In genomic region chr7:45870282-45871058, GRCm38 (mm10) we compare ENCODE assay signal across 9 mouse cellular contexts. TPM values are rescaled to one million over a fixed set of nuclear protein-coding genes. Genes with fewer than 3 reads are reported as not detected.
DNase-seq lines count a peak whose midpoint lies in the region; ATAC-seq lines count a peak whose summit lies in the region.
"Had no signal": no experiment of that assay in that cellular context is flagged by ENCODE, and none has a peak within 500 bp of the region (broad histone marks: within the 10 kb centered on the region; RNA-seq: fewer than 3 reads in every experiment).

No protein-coding gene starts in this region.

- peak overlapping the region; percentile 66 for H3K4me2 ChIP-seq in heart, embryonic 12.5 days
- peak overlapping the region; percentile 63 for H3K4me2 ChIP-seq in embryonic facial prominence, embryonic 15.5 days (replicated peaks)
- peak overlapping the region; percentile 55 for H3K4me2 ChIP-seq in limb, embryonic 11.5 days (ENCODE audit: low read depth, severe bottlenecking)

- WGBS in heart, embryonic 12.5 days, result 2% methylated on average over 30 of the region's 30 CpGs
- 2% methylated on average over 30 of the region's 30 CpGs for WGBS in embryonic facial prominence, embryonic 15.5 days
- 2% methylated on average over 29 of the region's 30 CpGs for WGBS in limb, embryonic 11.5 days

- H3K4me3 ChIP-seq in heart, embryonic 12.5 days, result peak overlapping the region; percentile 34
- peak overlapping the region; percentile 36 for H3K4me3 ChIP-seq in embryonic facial prominence, embryonic 15.5 days (replicated peaks)
- peak overlapping the region; percentile 21 for H3K4me3 ChIP-seq in limb, embryonic 11.5 days (ENCODE audit: low read depth, low read length)

- peak overlapping the region; percentile 60 for H3K9ac ChIP-seq in heart, embryonic 12.5 days
- peak overlapping the region; percentile 28 for H3K9ac ChIP-seq in embryonic facial prominence, embryonic 15.5 days
- H3K9ac ChIP-seq in limb, embryonic 11.5 days (ENCODE audit: low read length), result peak overlapping the region; percentile 27; the same call in 1 of the 2 replicates

- peaks cover 14% of the 10 kb centered on the region for H3K36me3 ChIP-seq in heart, embryonic 12.5 days
- H3K36me3 ChIP-seq in embryonic facial prominence, embryonic 15.5 days, result peaks cover 17% of the 10 kb centered on the region
- H3K36me3 ChIP-seq in limb, embryonic 11.5 days (ENCODE audit: control insufficient read depth, insufficient read depth, low read length), result peaks cover 3% of the 10 kb centered on the region

- peaks cover 53% of the 10 kb centered on the region for H3K27me3 ChIP-seq in heart, embryonic 12.5 days (replicated peaks)
- H3K27me3 ChIP-seq in embryonic facial prominence, embryonic 15.5 days, result peaks cover 28% of the 10 kb centered on the region
- H3K27me3 ChIP-seq in limb, embryonic 11.5 days (ENCODE audit: control insufficient read depth, insufficient read depth, low read length), result peaks cover 54% of the 10 kb centered on the region

- no peak for DNase-seq in heart, postnatal 10 days
- DNase-seq in CD4-positive, CD25-positive, alpha-beta regulatory T cell, adult 2 months (ENCODE audit: low read depth, low spot score), result peak; percentile 49
- DNase-seq in limb, embryonic 11.5 days (ENCODE audit: low spot score), result no peak
- DNase-seq in retina, postnatal 1 day, result peak; percentile 29
- DNase-seq in adrenal gland, adult 8-10 months, result no peak
- no peak for DNase-seq in gastrocnemius, postnatal 14 days

- ATAC-seq in heart, embryonic 12.5 days (ENCODE audit: insufficient number of reproducible peaks, low FRiP score), result no peak
- ATAC-seq in embryonic facial prominence, embryonic 15.5 days (ENCODE audit: insufficient number of reproducible peaks, low FRiP score, low TSS enrichment, low read depth), result no peak
- ATAC-seq in limb, embryonic 11.5 days (ENCODE audit: insufficient number of reproducible peaks, low FRiP score, low TSS enrichment, low read depth), result no peak

- H3K9me3 ChIP-seq in heart, embryonic 12.5 days (replicated peaks), result no peaks in the 10 kb centered on the region
- H3K9me3 ChIP-seq in embryonic facial prominence, embryonic 15.5 days (replicated peaks), result no peaks in the 10 kb centered on the region
- no peaks in the 10 kb centered on the region for H3K9me3 ChIP-seq in limb, embryonic 11.5 days (ENCODE audit: control insufficient read depth, low read length)

- intact Hi-C loops in heart, postnatal 10 days (cut with DNase I), result no loop called here
- intact Hi-C loops in gastrocnemius, postnatal 14 days (cut with DNase I; ENCODE audit: low total_unique reads), result loop anchor here (2.0 to 5.0 kb wide), 2 partner anchors 62 to 144 kb away; no protein-coding TSS in a partner anchor

- no peak overlapping the region for H3K27ac ChIP-seq in heart, embryonic 12.5 days (ENCODE audit: poor library complexity, severe bottlenecking)
- no peak overlapping the region for H3K27ac ChIP-seq in embryonic facial prominence, embryonic 15.5 days (replicated peaks)
- H3K27ac ChIP-seq in limb, embryonic 11.5 days (replicated peaks; ENCODE audit: low read depth, low read length), result no peak overlapping the region

- peaks cover 61% of the 10 kb centered on the region for H3K4me1 ChIP-seq in heart, embryonic 12.5 days (replicated peaks)
- H3K4me1 ChIP-seq in embryonic facial prominence, embryonic 15.5 days, result peaks cover 61% of the 10 kb centered on the region
- H3K4me1 ChIP-seq in limb, embryonic 11.5 days (ENCODE audit: control insufficient read depth, insufficient read depth, low read length), result peaks cover 31% of the 10 kb centered on the region

RNA-seq across cellular contexts. Expression of gene Kdelr1, which starts 2.1 kb away (rescaled TPM):
- polyA plus RNA-seq in heart, embryonic 12.5 days (2016; fragmentation: Nextera tagmentation; extraction: Ambion mirVana), result 53.4 and 55.5 TPM in 2 replicates
- total RNA-seq in heart, postnatal 10 days (2021), result 100 to 1,000 TPM; 121 to 128 TPM
- polyA plus RNA-seq in embryonic facial prominence, embryonic 15.5 days (2015; fragmentation: Nextera tagmentation; extraction: Ambion mirVana), result 83.7 and 98.4 TPM in 2 replicates
- 72.7 and 97.1 TPM in 2 replicates for polyA plus RNA-seq in limb, embryonic 11.5 days (2014; fragmentation: Nextera tagmentation; extraction: Ambion mirVana)
- total RNA-seq in adrenal gland, adult 8-10 months (2022), result 100 to 1,000 TPM; 127 to 158 (median 151) TPM
- total RNA-seq in gastrocnemius, postnatal 14 days (2021), result 10 to 100 TPM; 64.2 to 68.5 TPM

RNA-seq across cellular contexts. Expression of gene Grin2d, which starts 7.7 kb away (rescaled TPM):
- polyA plus RNA-seq in heart, embryonic 12.5 days (2016; fragmentation: Nextera tagmentation; extraction: Ambion mirVana), result 0.37 and 0.42 TPM in 2 replicates
- total RNA-seq in heart, postnatal 10 days (2021), result under 1 TPM; 0.55 to 0.77 TPM
- polyA plus RNA-seq in embryonic facial prominence, embryonic 15.5 days (2015; fragmentation: Nextera tagmentation; extraction: Ambion mirVana), result 0.67 and 0.79 TPM in 2 replicates
- polyA plus RNA-seq in limb, embryonic 11.5 days (2014; fragmentation: Nextera tagmentation; extraction: Ambion mirVana), result 0.07 TPM in 1 of 2 replicates, not detected in the other
- 1 to 10 TPM in 3 of 4 experiments, under 1 TPM in 1; 0.78 to 1.4 (median 1.2) TPM for total RNA-seq in adrenal gland, adult 8-10 months (2022)
- under 1 TPM; 0.44 to 0.64 TPM for total RNA-seq in gastrocnemius, postnatal 14 days (2021)

RNA-seq across cellular contexts. Expression of gene Syngr4, which starts 26.0 kb away (rescaled TPM):
- polyA plus RNA-seq in heart, embryonic 12.5 days (2016; fragmentation: Nextera tagmentation; extraction: Ambion mirVana), result 0.89 and 1.2 TPM in 2 replicates
- total RNA-seq in heart, postnatal 10 days (2021), result under 1 TPM in 1 of 2 experiments, not detected in 1; 0.37 TPM
- 0.40 and 0.77 TPM in 2 replicates for polyA plus RNA-seq in embryonic facial prominence, embryonic 15.5 days (2015; fragmentation: Nextera tagmentation; extraction: Ambion mirVana)
- 1.0 and 1.8 TPM in 2 replicates for polyA plus RNA-seq in limb, embryonic 11.5 days (2014; fragmentation: Nextera tagmentation; extraction: Ambion mirVana)
- under 1 TPM in 1 of 4 experiments, not detected in 3; 0.78 TPM for total RNA-seq in adrenal gland, adult 8-10 months (2022)
- total RNA-seq in gastrocnemius, postnatal 14 days (2021), result under 1 TPM in 1 of 2 experiments, not detected in 1; 0.24 TPM
- total RNA-seq: left cerebral cortex, adult 18-20 months had no signal

RNA-seq across cellular contexts. Expression of gene Tmem143, which starts 26.3 kb away (rescaled TPM):
- polyA plus RNA-seq in heart, embryonic 12.5 days (2016; fragmentation: Nextera tagmentation; extraction: Ambion mirVana), result 5.8 and 7.2 TPM in 2 replicates
- total RNA-seq in heart, postnatal 10 days (2021), result 10 to 100 TPM; 56.8 to 58.7 TPM
- polyA plus RNA-seq in embryonic facial prominence, embryonic 15.5 days (2015; fragmentation: Nextera tagmentation; extraction: Ambion mirVana), result 4.9 and 5.0 TPM in 2 replicates
- 3.6 and 4.3 TPM in 2 replicates for polyA plus RNA-seq in limb, embryonic 11.5 days (2014; fragmentation: Nextera tagmentation; extraction: Ambion mirVana)
- 10 to 100 TPM; 36.3 to 60.3 (median 52.9) TPM for total RNA-seq in adrenal gland, adult 8-10 months (2022)
- 10 to 100 TPM; 49.2 to 61.0 TPM for total RNA-seq in gastrocnemius, postnatal 14 days (2021)

RNA-seq across cellular contexts. Expression of gene Grwd1, which starts 39.7 kb away (rescaled TPM):
- polyA plus RNA-seq in heart, embryonic 12.5 days (2016; fragmentation: Nextera tagmentation; extraction: Ambion mirVana), result 43.9 and 46.6 TPM in 2 replicates
- 10 to 100 TPM; 14.6 to 17.1 TPM for total RNA-seq in heart, postnatal 10 days (2021)
- 57.3 and 58.0 TPM in 2 replicates for polyA plus RNA-seq in embryonic facial prominence, embryonic 15.5 days (2015; fragmentation: Nextera tagmentation; extraction: Ambion mirVana)
- 90.6 and 94.3 TPM in 2 replicates for polyA plus RNA-seq in limb, embryonic 11.5 days (2014; fragmentation: Nextera tagmentation; extraction: Ambion mirVana)
- 10 to 100 TPM; 24.8 to 31.5 (median 30.0) TPM for total RNA-seq in adrenal gland, adult 8-10 months (2022)
- total RNA-seq in gastrocnemius, postnatal 14 days (2021), result 10 to 100 TPM; 10.5 to 16.5 TPM

Comparison
In these comparisons a context has a peak if more than half of its experiments do, and no peak if none do; other contexts are left out.
1. DNase-seq: peak in CD4-positive, CD25-positive, alpha-beta regulatory T cell, adult 2 months (single experiment) and retina, postnatal 1 day (single experiment); none in heart, postnatal 10 days (0 of 2), limb, embryonic 11.5 days (single experiment), adrenal gland, adult 8-10 months (single experiment) and gastrocnemius, postnatal 14 days (single experiment).
2. Peak in every context shown above with its lines, with median percentiles within 50 percentile points of each other: H3K4me2 ChIP-seq, H3K4me3 ChIP-seq and H3K9ac ChIP-seq.